Mouse (Mus musculus) stomach, postnatal 0 days (tissue): Measurements from ENCODE around the gene Itih3. TPM values are rescaled to one million over a fixed set of nuclear protein-coding genes. Genes with fewer than 3 reads are reported as not detected.
A peak's percentile ranks its signal among the peaks of the same experiment; 100 is the strongest.

Experiments used
- ATAC-seq: fragments of 200-750 bp; cut with Nextera tagmentation; 2 replicates; pipeline ENCODE4 v1.8.0; 2017; ENCODE audit not compliant: low FRiP score, low TSS enrichment
- DNase-seq: peaks from one replicate; pipeline ENCODE4 v3.0.0-alpha.2; 2016; ENCODE audit warnings: low spot score
- H3K27ac ChIP-seq: fragments of 300-500 bp; sonication (generic); replicated peaks from 2 replicates; pipeline ENCODE4 v1.5.1; 2014; ENCODE audit warnings: mild to moderate bottlenecking, control low read depth
- H3K27me3 ChIP-seq: fragments of 300-500 bp; sonication (generic); 2 replicates; pipeline ENCODE4 v1.6.1; 2014; ENCODE audit warnings: low read length; ENCODE audit not compliant: control insufficient read depth, insufficient read depth
- H3K36me3 ChIP-seq: fragments of 300-500 bp; sonication (generic); 2 replicates; pipeline ENCODE4 v1.6.1; 2014; ENCODE audit warnings: low read length, mixed read lengths; ENCODE audit not compliant: control insufficient read depth, insufficient read depth
- H3K4me1 ChIP-seq: fragments of 300-500 bp; sonication (generic); replicated peaks from 2 replicates; pipeline ENCODE4 v1.6.1; 2014; ENCODE audit warnings: antibody characterized with exemption; ENCODE audit not compliant: control insufficient read depth, insufficient read depth
- H3K4me2 ChIP-seq: fragments of 300-500 bp; sonication (generic); replicated peaks from 2 replicates; pipeline ENCODE4 v1.6.1; 2014; ENCODE audit warnings: low read depth, mild to moderate bottlenecking, control low read depth, moderate library complexity
- H3K4me3 ChIP-seq: fragments of 300-500 bp; sonication (generic); 2 replicates; pipeline ENCODE4 v1.5.1; 2014; ENCODE audit warnings: low read depth, low read length, control low read depth
- H3K9ac ChIP-seq: fragments of 300-500 bp; sonication (generic); 2 replicates; pipeline ENCODE4 v1.6.1; 2014; ENCODE audit warnings: mild to moderate bottlenecking, low read length, control low read depth, mixed read lengths
- H3K9me3 ChIP-seq: fragments of 300-500 bp; sonication (generic); 2 replicates; pipeline ENCODE4 v1.6.1; 2016; ENCODE audit warnings: low read length; ENCODE audit not compliant: control insufficient read depth
- CTCF ChIP-seq: IDR thresholded peaks from 2 replicates; pipeline ENCODE4 v1.5.1; 2016; ENCODE audit warnings: antibody characterized with exemption, low read depth, mild to moderate bottlenecking, moderate library complexity
- EP300 ChIP-seq: optimal IDR thresholded peaks from 2 replicates; pipeline ENCODE3; 2016; ENCODE audit warnings: antibody characterized with exemption
- WGBS: fragments of 180-500 bp; shearing (Covaris S2); extraction: QIAGEN DNeasy Blood & Tissue Kit; methylation state at CpG from one replicate; pipeline ENCODE4 v1.1.7; 2014; 5-methylcytosine and 5-hydroxymethylcytosine counted together
- polyA plus RNA-seq: library from polyadenylated mRNA; unstranded; fragments of >200 nt; fragmentation: Nextera tagmentation; extraction: Ambion mirVana; gene quantifications from 2 replicates; pipeline ENCODE4 v1.2.1, GENCODE M21; 2015

Gene Itih3
- polyA plus RNA-seq, 1 experiment from 2014 or later = 2.1 TPM

DNA sequence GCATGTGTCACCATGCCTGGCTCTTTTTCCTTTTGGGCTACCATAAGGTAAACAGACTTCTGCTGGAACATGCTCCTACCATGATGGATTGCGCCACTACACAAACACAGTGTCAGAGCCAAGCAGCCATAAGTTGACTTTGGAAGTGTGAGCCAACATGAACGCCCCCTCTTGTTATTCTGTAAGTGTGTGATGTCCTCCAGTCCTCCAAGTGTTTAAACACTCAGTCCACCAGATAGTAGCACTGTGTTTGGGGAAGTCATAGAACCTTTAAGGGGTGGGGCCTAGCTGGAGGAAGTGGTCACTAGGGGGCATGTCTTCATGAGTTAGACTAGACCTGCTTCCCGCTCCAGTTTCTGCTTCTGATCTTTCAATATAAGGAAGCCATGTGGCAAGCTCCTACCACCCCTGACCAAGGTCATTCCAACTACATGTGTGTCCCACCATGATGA, 15.7 kb downstream of the Itih3 start:
- TF ChIP-seq CTCF (peak; percentile 53), EP300 (no peak)
- ATAC-seq (peak; percentile 85), DNase-seq (peak; percentile 36)

DNA sequence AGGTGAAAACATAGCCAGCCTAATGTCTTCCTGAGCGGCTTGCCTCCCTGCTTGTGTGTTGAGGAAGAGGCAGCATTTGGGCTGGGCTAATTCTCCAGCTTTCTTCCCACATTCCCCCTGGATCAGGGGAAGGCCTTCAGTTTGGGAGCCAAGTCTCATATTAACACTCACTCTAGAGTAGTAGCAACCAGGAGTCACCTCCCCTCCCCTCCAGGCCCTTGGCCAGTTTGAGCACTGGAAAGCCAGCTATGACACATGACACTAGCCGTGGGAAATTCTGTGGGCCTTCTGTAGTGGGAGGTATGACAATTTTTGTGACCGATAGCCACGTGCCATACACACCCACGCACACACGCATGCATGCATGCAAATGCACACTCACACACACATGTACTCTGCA, 17.6 kb downstream of the Itih3 start:
- Histone ChIP-seq H3K27ac (0 out of 2 replicates have a peak overlapping the region, but pooled peaks have one; percentile 24), H3K9me3 (no peaks in the 10 kb centered on the region), H3K27me3 (no peaks in the 10 kb centered on the region), H3K4me1 (no peaks in the 10 kb centered on the region), H3K4me2 (no peak overlapping the region), H3K9ac (no peak overlapping the region), H3K4me3 (no peak overlapping the region), H3K36me3 (no peaks in the 10 kb centered on the region)
- WGBS = 80% methylated on average over 6 of the region's 6 CpGs
- DNase-seq = no peak
- TF ChIP-seq CTCF (no peak), EP300 (no peak)
- no peak for ATAC-seq

More for the DNA sequence above, 15.7 kb downstream of the Itih3 start:
- H3K27me3 ChIP-seq = no peaks in the 10 kb centered on the region
- no peaks in the 10 kb centered on the region for H3K36me3 ChIP-seq
- 0 out of 2 replicates have a peak overlapping the region, but pooled peaks have one; percentile 36 for H3K27ac ChIP-seq
- H3K4me1 ChIP-seq = no peaks in the 10 kb centered on the region
- H3K4me3 ChIP-seq = no peak overlapping the region
- WGBS = 17% methylated on average over 3 of the region's 3 CpGs
- no peak overlapping the region for H3K4me2 ChIP-seq
- no peak overlapping the region for H3K9ac ChIP-seq
- H3K9me3 ChIP-seq = no peaks in the 10 kb centered on the region

DNA sequence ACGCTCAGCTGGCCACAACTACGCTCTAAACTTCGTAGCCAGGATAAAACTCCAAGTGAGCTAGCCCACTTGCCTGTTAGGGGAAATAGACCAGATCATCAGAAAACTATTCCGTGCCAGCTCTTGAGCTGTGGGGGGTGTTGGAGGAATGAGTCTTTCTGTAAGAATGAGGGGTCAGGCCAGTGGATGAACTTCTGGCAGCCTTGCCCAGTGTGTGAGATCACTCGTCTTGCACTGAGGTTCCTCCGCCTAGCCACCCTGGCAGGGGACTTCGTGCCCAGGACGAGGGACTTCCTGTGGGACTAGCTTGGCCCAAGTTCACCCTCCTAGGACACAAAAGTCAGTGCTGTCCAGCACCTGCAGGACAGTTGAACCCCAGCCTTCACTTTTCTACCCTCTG, 19.3 kb downstream of the Itih3 start:
- Histone ChIP-seq H3K9me3 (no peaks in the 10 kb centered on the region), H3K27ac (no peak overlapping the region), H3K27me3 (no peaks in the 10 kb centered on the region), H3K36me3 (no peaks in the 10 kb centered on the region), H3K9ac (no peak overlapping the region), H3K4me1 (no peaks in the 10 kb centered on the region), H3K4me3 (no peak overlapping the region), H3K4me2 (no peak overlapping the region)
- no peak for TF ChIP-seq CTCF
- no peak for TF ChIP-seq EP300
- DNase-seq (no peak), ATAC-seq (no peak)
- WGBS = 71% methylated on average over 8 of the region's 8 CpGs

DNA sequence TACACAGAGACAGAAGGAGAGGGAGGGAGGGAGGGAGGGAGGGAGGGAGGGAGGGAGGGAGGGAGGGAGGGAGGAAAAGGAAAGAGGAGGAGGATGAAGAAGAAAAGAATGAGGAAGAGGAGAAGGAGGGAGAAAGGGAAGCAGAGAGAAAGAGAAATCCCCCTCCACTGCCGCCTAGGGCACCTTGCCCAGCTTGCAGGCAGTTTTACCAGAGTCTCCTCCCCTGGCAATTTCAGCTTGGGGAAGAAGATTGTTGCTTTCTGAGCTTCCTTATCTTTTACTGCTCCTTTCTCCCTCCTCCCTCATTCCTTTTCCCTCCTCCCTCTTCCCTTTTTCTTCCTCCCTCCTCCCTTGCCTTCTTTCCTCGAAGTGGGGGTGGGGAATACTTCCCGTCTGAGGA, 20.5 kb downstream of the Itih3 start:
- 58% methylated on average over 3 of the region's 3 CpGs for WGBS
- no peak overlapping the region for H3K27ac ChIP-seq
- H3K9ac ChIP-seq = no peak overlapping the region
- no peaks in the 10 kb centered on the region for H3K36me3 ChIP-seq
- DNase-seq (no peak), ATAC-seq (no peak)
- no peak for TF ChIP-seq EP300
- TF ChIP-seq CTCF = no peak
- H3K27me3 ChIP-seq = no peaks in the 10 kb centered on the region
- no peaks in the 10 kb centered on the region for H3K9me3 ChIP-seq
- H3K4me3 ChIP-seq = no peak overlapping the region
- no peak overlapping the region for H3K4me2 ChIP-seq
- no peaks in the 10 kb centered on the region for H3K4me1 ChIP-seq

DNA sequence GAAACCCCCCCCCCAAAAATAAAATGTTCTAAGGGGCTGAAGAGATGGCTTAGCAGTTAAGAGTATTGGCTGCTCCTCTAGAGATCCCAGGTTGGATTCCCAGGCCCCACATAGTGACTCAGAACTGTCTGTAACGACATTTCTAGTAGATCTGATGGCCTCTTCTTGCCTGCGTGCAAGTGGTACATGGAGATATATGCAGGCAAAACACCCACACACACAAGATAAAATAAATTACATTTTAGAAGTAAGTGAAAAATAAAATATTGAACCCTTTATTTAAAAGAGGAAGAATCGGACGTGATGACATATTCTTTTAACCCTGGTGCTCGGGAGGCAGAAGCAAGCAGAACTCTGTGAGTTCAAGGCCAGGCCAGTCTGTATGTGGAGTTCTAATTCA, 20.9 kb downstream of the Itih3 start:
- Histone ChIP-seq H3K27ac (no peak overlapping the region), H3K4me2 (no peak overlapping the region), H3K4me3 (no peak overlapping the region), H3K9ac (no peak overlapping the region), H3K4me1 (no peaks in the 10 kb centered on the region), H3K9me3 (no peaks in the 10 kb centered on the region), H3K27me3 (no peaks in the 10 kb centered on the region), H3K36me3 (no peaks in the 10 kb centered on the region)
- TF ChIP-seq CTCF (no peak), EP300 (no peak)
- DNase-seq = no peak
- no peak for ATAC-seq
- WGBS = 90% methylated on average over 5 of the region's 5 CpGs

DNA sequence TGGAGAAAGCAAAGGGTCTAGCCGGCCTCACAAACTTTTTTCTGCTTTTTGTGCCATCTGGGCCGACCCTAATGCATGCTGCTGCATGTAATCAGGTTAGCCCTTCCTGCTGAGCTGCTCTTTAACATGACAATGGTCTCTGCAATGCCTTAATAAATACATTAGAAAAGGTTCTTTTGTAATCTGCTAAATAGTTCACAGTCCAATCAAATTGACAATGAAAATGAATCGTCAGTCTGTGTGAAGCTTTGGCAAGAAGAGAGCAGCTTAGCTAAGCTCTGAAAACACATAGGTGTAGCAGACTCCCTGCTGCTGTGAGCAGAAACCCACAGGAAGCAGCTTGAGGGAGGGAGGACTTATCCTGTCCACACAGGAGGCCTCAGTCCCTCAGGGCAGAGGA, 23.6 kb downstream of the Itih3 start:
- WGBS = 61% methylated on average over 3 of the region's 3 CpGs
- TF ChIP-seq CTCF (no peak), EP300 (no peak)
- H3K36me3 ChIP-seq = no peaks in the 10 kb centered on the region

More for the DNA sequence above, 23.6 kb downstream of the Itih3 start:
- DNase-seq (no peak), ATAC-seq (no peak)
- no peak overlapping the region for H3K4me3 ChIP-seq
- no peaks in the 10 kb centered on the region for H3K9me3 ChIP-seq
- no peak overlapping the region for H3K27ac ChIP-seq
- H3K4me2 ChIP-seq = no peak overlapping the region
- no peak overlapping the region for H3K9ac ChIP-seq
- no peaks in the 10 kb centered on the region for H3K27me3 ChIP-seq
- H3K4me1 ChIP-seq = no peaks in the 10 kb centered on the region
